Mouse (Mus musculus): ENCODE measurements around the gene Acat1.

The Acat1 gene

DNA sequence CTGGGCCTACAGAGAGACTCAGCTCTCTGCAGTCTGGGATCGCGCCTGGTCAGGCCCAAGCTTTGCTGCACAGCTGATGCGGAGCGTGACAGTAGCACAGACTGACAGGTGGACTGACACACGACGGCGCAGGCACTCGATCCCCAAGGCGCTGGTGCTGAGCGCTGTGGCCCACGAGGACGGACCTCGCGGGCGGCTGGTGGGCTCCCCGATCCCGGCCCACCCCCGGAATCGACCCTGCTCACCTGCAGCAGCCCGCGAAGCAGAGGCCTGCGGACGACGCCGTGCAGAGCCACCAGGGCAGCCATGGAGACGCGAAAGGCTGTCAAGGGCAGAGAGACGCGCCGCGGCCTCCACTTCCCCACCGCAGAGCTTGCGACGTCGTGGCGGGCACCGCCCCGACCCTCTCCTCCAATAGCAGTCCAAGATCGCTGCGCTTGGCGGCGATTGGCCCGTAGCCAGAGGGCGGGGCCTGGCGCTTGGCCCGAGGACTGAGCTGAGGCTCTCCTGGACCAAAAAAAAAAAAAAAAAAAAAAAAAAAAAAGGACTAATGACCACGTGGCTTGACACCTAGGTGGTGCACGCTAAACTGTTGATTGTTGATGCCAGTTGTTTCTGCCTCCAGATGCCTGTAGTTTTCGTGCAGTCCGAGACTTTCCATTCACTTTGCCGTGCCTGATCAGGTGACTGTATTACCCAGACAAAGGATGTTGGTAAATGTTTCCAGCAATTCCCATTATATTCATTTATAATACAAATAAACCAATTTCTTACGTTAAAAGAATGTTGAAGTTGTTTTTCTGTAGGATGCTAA is at the start of gene Acat1:
Acat1 (minus strand) TSS at position 415 of the 814 bp plus-strand sequence.
- DNase-seq (ENCODE audit: low spot score in 2 of 2) = peak; percentile 75 to 93

DNA sequence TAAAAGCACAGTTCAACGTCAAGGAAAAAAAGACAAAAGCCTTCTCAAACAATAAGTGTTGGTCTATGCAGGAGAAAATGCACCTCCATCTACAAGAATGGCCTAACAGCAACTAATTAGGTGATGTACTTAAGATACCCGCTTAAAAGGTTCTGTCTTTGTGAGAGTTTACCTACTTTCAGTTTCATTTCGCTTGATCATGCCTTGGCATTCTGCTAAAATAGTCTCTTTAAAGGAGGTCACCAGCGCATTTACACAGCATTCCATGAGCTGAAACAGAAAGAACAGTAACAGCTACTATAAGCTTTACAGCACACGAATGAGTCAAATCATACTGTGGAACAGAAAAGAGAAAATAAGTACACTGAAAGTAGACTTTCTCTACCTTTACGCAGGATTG is 24.6 kb upstream of the Acat1 start:
- DNase-seq (ENCODE audit: low spot score in 2 of 2) = no peak

DNA sequence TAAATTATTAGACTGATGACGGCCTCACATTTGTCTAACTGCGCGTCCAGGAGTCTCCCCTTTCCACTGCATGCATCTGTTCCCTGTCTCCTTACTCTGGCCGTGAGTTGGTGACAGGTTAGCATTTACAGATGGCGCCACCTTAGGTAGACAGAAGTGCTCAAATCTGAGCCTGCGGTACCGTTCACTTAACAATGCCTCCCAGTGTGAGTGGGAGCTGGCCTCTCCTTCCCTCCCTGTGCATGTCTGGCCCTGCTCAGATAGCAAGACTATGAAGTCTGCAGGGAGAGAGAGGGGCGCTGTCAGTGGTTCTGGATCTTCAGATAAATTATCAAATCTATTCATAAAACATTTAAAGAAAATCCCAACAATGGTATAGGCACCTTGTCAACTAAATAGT is 5.1 kb upstream of the Acat1 start:
- DNase-seq (ENCODE audit: low spot score in 2 of 2) = no peak

DNA sequence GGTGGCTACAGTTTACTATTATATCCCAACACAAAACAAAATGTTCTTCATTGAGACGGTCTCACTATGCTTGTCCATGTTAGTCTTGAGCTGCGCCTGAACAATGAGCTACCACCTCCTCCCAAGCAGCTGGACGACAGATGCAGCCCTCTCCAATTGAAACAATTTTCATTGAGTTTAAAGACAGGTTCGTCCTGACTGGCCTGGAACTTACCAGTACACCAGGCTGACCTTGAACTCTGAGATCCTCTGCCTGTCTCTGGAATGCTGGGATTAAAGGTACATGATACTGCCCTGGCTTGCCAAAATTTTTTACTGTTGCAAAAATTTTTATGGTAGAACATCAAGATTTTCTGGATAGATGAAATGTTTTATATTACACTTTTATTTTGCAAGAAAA is 4.1 kb upstream of the Acat1 start:
- DNase-seq (ENCODE audit: low spot score in 2 of 2) = no peak

DNA sequence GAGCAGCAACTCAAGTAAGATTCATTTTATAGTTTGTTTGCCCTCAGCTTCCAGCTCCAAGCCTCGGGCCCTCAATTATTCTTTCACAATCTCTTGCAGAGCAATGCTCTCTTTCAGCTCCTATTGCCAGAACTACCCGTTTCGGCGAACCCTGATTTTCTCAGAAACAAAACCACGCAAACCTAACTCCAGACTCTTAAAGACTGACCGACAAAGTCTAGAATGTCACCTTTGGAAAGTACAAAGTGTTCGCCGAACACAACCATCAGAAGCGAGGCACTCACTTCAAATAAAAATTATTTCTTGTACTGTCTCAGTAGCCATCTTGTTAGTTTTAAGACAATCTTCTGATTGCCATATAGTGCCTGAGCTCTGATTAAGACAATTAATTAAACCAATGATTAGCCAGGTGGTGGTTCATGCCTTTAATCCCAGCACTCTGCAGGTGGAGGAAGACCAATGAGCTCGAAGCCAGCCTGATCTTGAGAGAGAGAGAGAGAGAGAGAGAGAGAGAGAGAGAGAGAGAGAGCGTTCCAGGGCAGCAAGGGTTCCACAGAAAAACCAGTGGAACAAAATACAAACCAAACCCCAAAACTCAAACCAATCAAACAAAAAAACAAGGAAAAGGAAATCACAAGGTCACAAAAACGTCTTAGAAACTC is 745 bp downstream of the Acat1 start:
- DNase-seq (ENCODE audit: low spot score in 2 of 2) = peak in 1 of 2 experiments; percentile 10

DNA sequence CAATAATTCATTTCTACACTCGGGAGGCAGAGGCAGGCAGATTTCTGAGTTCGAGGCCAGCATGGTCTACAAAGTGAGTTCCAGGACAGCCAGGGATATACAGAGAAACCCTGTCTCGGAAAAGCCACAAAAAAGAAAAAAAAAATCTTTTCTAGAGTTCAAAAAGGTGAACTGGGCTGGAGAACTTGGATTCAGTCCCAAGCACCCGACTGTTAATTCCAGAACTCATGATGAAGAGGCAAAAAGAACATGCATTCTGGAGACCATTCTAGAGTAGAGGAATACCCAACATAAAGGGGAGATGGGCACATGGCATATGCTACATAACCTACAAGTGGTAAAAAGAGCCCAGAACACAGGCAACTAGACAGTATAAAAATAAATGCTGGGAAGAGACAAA is 2.4 kb downstream of the Acat1 start:
- DNase-seq (ENCODE audit: low spot score in 2 of 2) = no peak

DNA sequence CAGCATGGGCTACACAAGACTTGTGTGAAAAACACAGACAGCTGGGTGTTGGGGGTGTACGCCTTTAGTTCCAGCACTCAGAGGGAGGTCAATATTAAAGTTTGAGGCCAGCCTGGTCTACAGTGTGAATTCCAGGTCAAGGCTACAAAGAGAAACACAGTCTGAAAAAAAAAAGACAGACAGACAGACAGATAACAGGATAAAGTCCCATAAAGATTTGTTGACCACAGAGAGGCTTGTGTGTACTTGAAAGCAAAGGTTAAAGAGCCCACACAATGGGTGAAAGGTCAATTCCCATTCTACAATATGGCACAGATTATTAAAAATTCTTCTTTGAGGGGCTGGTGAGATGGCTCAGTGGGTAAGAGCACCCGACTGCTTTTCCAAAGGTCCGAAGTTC is 3.0 kb downstream of the Acat1 start:
- no peak for DNase-seq (ENCODE audit: low spot score in 2 of 2)

DNA sequence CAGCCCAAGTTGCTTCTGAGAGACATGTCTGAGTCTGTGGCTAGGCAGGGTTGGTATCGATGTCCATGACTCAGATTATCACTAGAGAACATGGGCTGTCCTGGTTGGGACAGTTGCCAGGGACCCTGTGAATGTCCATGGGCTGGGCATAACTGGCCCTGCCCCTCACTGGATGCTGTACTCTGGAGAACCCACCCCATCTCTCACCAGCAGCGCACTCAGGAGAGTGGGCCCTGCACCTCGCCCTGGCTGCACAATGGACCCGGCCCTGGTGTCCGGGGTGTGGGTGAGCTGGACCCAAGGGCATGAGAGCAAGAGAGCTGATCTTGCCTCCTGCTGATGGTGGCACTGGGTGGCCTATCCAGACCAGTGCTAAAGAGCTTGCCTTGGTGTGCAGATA is 5.2 kb downstream of the Acat1 start:
- no peak for DNase-seq (ENCODE audit: low spot score in 2 of 2)

DNA sequence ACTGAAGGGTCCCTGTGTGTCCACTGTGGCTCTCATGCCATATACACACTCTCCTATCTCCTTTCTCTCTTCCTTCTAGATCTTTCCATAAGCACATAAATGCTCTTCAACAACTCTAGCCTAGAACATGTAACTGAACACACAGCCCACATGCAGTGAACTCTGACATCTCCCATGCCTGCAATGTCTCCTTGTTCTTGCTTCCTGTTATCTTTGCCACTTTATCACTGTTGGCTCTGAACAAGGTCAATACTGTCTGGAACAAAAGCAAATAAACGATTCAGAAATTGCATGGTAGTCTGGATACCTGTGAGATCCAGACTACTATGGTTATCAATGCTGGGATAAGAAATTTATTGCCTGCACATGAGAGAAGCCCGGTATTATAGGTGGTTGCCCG is 6.3 kb downstream of the Acat1 start:
- no peak for DNase-seq (ENCODE audit: low spot score in 2 of 2)

DNA sequence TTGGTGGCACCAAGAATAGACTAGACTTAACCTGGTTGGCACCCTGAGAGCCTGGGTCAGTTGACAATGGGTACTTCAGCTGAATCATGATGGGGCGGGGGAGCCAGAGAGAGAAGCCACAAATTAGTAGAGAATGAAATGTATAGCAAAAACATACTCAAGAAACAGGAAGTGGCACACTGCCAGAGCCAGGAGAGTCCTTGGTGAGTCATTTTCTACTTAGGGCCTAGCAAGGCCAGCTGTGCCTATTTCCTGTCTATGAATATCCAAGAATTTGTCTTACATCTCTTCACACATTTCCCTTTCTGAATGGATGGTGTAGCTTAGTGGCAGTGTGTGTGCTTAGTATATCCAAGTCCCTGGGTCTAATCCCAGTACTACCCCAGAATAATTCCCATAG is 6.8 kb downstream of the Acat1 start:
- no peak for DNase-seq (ENCODE audit: low spot score in 2 of 2)

DNA sequence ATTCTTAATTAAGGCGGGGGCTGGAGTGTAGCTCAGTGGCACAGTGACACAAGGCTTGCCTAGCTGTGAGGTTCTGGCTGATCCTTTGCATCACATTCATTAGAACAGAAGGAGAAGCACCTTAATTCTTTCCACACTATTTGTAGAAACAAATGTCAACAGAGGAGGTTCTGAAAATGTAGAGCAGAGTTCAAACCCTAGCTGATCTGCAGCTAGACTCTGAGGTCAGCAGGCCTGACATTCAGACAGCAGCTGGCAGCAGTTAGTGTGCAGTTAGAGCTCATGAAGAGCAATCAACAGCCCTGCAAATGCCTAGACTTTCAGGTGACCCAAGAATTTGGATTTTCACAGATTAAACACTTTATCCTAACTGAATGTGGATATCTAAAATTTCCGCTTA is 8.6 kb downstream of the Acat1 start:
- DNase-seq (ENCODE audit: low spot score in 2 of 2) = no peak

DNA sequence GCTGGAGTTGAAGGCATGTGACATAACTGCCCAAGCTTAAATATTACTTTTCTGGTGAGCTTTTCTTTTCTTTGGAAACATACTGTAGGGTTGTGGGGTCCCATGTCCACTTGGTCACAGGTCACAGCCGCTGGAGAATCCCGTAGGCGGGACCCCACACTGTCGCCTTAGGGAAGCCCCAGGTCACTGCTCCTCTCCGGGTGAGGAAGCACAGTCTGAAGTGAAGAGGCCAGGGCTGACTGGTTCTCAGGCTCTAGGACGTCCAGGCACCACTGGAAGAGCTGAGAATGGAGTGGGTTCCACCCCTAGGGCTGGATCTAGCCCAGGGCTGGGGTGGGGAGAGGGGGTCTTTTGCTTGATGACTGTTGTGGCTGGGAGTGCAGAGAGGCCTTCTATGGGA is 11.6 kb downstream of the Acat1 start:
- no peak for DNase-seq (ENCODE audit: low spot score in 2 of 2)

DNA sequence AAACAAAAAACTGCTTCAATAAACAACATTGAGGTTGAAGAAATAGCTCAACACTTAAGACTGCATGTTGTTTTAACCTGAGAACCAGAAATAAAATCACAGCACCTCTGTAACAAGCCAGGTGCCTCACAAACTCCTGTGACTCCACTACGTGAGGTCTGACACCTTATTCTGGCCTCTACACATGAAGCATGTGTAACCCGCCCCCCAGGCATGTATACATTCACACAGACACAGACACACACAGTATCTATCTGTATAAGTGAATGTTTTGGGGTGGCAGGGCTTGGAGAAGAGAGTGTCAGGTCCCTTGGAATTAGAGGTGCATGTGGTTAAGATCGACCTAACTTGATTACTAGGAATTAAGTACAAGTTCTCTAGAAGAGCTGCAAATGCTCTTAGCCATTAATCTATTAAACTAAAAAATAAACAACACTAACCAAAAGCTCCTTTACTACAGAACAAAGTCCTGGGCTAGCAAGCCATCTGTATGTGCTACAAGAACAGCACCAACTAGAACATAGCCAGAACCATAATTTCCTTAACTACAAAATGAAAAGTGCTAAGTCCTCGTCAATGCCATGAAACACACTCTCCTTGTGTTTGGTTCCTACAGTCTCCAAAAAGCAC is 13.1 kb downstream of the Acat1 start:
- DNase-seq (ENCODE audit: low spot score in 2 of 2) = no peak

DNA sequence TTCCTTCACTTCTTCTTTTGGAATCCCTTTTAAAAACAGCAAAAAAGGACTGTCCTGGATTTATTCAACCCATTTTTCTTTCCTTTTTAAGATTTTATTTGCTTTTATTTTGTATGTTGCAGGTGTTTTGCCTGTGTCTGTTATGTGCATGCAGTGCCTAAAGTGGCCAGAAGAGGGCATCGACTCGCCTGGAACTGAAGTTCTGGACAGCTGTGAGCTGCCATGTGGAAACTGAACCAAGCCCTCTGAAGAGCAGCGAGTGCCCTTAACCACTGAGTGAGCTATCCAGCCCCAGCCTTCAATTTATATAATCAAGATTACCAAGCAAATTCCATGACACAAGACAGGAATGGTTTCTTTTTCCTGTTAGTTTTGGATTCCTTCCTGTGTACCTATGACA is 15.4 kb downstream of the Acat1 start:
- peak in 1 of 2 experiments; percentile 53 for DNase-seq (ENCODE audit: low spot score in 2 of 2)

DNA sequence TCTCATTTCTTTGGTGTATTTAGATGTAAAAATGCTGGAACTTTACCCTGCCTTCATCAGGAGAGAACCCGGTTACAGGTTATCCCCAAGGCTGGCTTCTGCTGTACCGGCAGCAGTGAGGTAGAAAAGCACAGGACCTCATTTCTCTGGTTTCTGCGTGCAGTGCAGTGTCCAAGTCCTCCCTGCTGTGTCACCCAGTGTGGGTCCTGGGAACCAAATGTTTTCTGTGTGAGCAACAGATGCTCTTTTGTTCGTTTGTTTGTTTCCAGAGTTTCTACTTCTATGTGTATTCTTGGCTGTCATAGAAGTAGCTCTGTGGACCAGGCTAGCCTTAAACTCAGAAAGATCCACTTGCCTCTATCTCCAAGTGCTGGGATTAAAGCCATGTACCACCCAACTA is 28.3 kb downstream of the Acat1 start:
- DNase-seq (ENCODE audit: low spot score in 2 of 2) = no peak

DNA sequence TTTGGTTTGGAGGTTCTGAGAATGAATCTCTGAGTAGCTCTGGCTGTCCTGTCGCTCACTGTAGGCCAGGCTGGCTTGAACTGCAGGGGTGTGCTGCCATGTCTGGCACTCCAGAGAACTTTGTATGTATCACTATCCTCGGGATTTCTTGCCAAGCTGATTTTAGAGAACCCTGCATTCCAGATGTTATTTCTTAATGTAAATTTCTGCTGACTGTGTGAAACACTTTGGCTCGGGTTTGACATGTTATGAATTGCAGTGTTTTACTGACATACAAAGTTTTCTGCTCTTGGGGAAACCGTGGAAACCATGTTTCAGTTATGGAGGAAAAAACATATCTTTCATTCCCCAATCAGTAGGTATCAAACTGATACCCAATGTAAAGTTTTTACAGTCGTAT is 34.5 kb downstream of the Acat1 start:
- no peak for DNase-seq (ENCODE audit: low spot score in 2 of 2)

DNA sequence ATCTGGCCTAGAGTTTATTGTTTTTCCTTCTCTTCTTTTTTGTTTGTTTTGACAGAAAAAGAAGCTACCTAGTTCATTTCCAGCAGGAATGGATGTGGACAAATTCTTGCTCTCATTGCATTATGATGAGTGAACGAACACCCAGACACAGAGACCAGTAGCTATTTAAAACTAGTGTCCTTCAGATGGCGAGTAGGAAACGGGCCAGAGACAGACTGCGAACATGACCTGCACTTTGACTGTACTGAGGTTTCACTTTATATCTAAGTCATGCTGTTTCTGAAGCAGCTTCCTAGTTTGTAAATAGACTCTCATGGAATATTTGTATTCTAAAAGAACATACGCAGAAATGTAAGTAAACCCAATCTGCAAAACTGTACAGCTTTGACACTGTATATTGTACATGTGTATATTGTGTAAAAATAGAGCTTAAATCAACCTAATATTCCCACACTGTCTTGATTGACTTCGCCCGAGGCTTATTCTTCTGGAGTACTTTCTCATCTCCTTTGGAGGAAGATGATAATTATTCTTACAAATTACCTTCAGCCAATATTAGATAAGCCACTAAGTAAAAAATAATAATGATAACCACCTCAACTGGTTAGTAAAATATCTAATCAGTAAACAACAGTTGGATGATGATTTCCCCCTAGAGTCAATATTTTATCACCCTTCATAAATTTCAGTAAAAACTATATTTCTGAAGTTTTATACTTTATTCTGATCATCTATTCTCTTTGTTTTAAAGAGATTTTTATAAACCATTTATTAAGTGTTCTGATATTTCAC is 37.5 kb downstream of the Acat1 start:
- no peak for DNase-seq (ENCODE audit: low spot score in 2 of 2)

DNA sequence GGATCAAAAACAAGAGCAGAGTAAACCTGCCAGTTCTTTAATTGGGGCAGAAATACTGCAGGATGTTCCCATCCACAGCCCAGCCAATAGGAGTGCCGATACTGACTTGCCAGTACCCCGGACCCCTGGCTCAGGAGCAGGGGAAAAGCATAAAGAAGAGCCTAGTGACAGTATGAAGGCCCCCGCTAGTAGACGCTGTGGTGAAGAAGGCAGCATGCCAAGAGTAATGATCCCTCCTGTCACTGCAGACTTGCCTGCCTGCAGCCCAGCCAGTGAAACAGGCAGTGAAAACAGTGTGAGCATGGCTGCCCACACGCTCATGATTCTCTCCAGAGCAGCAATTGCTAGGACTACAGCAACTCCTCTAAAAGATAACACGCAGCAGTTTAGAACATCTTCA is 39.5 kb downstream of the Acat1 start:
- peak in 1 of 2 experiments; percentile 22 for DNase-seq (ENCODE audit: low spot score in 2 of 2)

DNA sequence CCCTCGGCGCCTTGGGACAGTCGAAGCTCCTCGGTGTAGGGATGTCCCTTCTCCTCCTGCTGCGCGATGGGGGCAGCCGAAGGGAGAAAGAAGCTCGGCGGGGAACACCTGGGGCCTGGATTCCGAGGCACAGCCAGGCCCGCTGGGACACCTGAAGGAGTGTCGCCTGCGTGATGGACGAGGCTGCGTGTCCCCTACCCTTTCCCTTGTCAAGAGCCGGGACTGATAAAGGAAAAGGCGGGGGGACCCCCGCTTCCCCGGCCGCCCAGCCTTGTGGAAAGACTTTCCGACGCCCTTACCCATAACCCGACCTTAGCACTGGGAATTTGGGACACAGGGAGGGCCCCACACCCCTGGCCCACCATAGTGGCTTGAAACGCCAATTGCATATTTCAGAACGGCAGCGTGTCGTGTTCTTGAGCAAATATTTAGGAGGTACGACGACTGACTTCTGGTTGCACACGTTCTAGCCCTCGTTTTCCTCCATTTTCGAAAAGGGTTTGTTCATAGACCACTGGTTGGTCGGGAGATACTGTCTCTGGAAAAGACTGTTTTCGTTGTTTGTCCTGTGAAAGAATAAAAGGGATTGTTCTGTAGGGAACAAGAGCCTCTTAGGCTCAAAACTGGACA is 72.7 kb downstream of the Acat1 start:
- DNase-seq (ENCODE audit: low spot score in 2 of 2) = peak in 1 of 2 experiments; percentile 8

DNA sequence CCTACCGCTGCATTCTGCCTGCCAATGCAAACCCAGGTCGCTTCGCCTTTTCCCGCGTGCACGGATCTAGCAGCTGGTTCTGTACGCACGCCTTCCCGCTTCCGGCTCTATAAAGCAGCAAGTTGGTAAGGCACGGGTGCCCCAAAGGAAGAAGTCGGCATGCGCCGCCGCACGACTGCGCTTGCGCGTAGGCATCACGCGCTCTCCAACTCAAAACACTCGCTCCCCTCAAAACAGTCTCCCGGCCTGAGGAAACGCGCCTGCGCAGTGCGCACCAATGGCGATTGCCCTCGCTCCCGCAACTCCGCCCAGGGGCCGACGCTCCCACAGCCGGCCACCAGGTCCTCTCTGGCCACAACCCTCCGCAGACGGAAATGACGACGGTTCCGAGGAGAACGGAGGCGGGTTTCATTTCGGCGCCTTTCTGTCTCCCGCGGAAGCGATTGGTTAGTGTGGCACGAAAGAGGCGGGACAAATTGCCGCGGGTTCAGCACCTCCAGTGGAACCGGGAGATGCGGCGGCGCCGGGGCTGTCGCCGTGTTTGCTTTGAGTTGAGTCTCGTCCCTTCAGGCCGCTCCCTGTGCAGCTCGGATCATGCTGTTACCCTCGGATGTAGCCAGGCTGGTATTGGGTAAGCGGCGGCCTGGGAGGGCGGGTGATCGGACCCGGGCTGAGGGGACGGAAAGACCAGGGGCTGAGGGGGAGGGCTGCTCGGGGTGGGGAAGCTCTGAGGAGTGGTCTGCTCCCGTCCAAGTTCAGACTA is 73.4 kb downstream of the Acat1 start, which contains the start of the genes Atm and Npat:
Atm (minus strand) TSS at position 183 of the 763 bp plus-strand sequence.
Npat (plus strand) TSS at position 490 of the 763 bp plus-strand sequence.
- DNase-seq (ENCODE audit: low spot score in 2 of 2) = peak; percentile 99

Data from left cerebral cortex, adult 9 months (tissue).